Mouse (Mus musculus) stomach, embryonic 14.5 days (tissue): ENCODE results near the gene Ifnz. TPM values are rescaled to one million over a fixed set of nuclear protein-coding genes. Genes with fewer than 3 reads are reported as not detected.
"Not testable (repeated sequence)": the region's sequence is repeated elsewhere in the genome, so short reads cannot be mapped to it uniquely, and the experiment has no call there.

ENCODE experiments used
- ATAC-seq: fragments of 200-750 bp; cut with Nextera tagmentation; 2 replicates; pipeline ENCODE4 v1.8.0; 2017; ENCODE audit warnings: low read depth, moderate TSS enrichment; ENCODE audit not compliant: insufficient number of reproducible peaks, insufficient read depth, low FRiP score
- H3K27ac ChIP-seq: fragments of 300-500 bp; sonication (generic); 2 replicates; pipeline ENCODE4 v1.5.1; 2014; ENCODE audit warnings: mild to moderate bottlenecking, low read length, moderate library complexity, mixed read lengths
- H3K27me3 ChIP-seq: fragments of 300-500 bp; sonication (generic); 2 replicates; pipeline ENCODE4 v1.6.1; 2014; ENCODE audit warnings: low read length, control low read depth, mixed read lengths; ENCODE audit not compliant: control insufficient read depth, insufficient read depth
- H3K36me3 ChIP-seq: fragments of 300-500 bp; sonication (generic); 2 replicates; pipeline ENCODE4 v1.6.1; 2014; ENCODE audit warnings: mild to moderate bottlenecking, control low read depth, low read length, moderate library complexity, mixed read lengths; ENCODE audit not compliant: control insufficient read depth, insufficient read depth
- H3K4me1 ChIP-seq: fragments of 300-500 bp; sonication (generic); 2 replicates; pipeline ENCODE4 v1.6.1; 2014; ENCODE audit warnings: low read length, control low read depth, mixed read lengths; ENCODE audit not compliant: control insufficient read depth, insufficient read depth
- H3K4me2 ChIP-seq: fragments of 300-500 bp; sonication (generic); replicated peaks from 2 replicates; pipeline ENCODE4 v1.6.1; 2014; ENCODE audit warnings: low read depth, low read length, control low read depth
- H3K4me3 ChIP-seq: fragments of 300-500 bp; sonication (generic); 2 replicates; pipeline ENCODE4 v1.5.1; 2014; ENCODE audit warnings: low read depth, low read length, control low read depth
- H3K9ac ChIP-seq: fragments of 300-500 bp; sonication (generic); replicated peaks from 2 replicates; pipeline ENCODE4 v1.6.1; 2014; ENCODE audit warnings: low read depth, mild to moderate bottlenecking, control low read depth, low read length, moderate library complexity, mixed read lengths
- H3K9me3 ChIP-seq: fragments of 300-500 bp; sonication (generic); 2 replicates; pipeline ENCODE4 v1.6.1; 2016; ENCODE audit warnings: low read depth, low read length, control low read depth; ENCODE audit not compliant: control insufficient read depth
- WGBS: fragments of 180-500 bp; shearing (Covaris S2); extraction: QIAGEN DNeasy Blood & Tissue Kit; methylation state at CpG from one replicate; pipeline ENCODE4 v1.1.7; 2014; 5-methylcytosine and 5-hydroxymethylcytosine counted together
- polyA plus RNA-seq: library from polyadenylated mRNA; unstranded; fragments of >200 nt; fragmentation: Nextera tagmentation; extraction: Ambion mirVana; gene quantifications from 2 replicates; pipeline ENCODE4 v1.2.1, GENCODE M21; 2014

The Ifnz gene
- polyA plus RNA-seq, 1 experiment from 2014 or later = not detected

- H3K9ac ChIP-seq, H3K27ac ChIP-seq, H3K27me3 ChIP-seq, H3K9me3 ChIP-seq, ATAC-seq, H3K4me2 ChIP-seq, H3K36me3 ChIP-seq, H3K4me1 ChIP-seq, H3K4me3 ChIP-seq: not testable (repeated sequence)
- WGBS = no CpG with 5 or more reads among the region's 32 CpGs
These were observed 8.4 kb upstream of the Ifnz start, which contains the start of gene Gm13290 for GRCm38 (mm10) chr4:88773534-88773933. Gene Gm13290 (plus strand): TSS chr4:88773834.

GRCm38 (mm10) chr4:88776622-88777021 lies 5.3 kb upstream of the Ifnz start, which contains the start of gene Gm13289:
Gene Gm13289 (plus strand): TSS chr4:88776922.
- H3K27ac ChIP-seq, H3K4me1 ChIP-seq, H3K4me3 ChIP-seq, ATAC-seq, H3K4me2 ChIP-seq, H3K9me3 ChIP-seq, H3K9ac ChIP-seq, H3K27me3 ChIP-seq, H3K36me3 ChIP-seq: not testable (repeated sequence)
- WGBS = no CpG with 5 or more reads among the region's 29 CpGs

DNA sequence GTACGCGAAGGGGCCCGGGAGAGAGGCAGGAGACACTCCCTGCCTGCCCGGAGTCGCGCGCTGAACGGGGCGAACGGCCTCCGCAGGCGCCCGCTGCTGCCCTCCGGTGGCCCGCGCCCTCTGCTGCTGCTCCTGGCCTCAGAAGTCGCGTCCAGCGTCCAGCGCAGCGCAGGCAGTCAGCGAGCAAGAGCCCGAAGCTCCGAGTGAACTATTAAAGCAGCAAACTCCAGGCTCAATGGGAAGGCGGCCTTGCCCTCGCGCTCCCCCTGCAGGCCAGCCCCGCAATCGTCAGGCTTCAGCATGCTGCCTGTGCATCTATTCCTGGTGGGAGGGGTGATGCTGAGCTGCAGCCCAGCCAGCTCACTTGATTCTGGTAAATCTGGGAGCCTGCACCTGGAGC lies 2.4 kb upstream of the Ifnz start, which contains the start of gene Gm13272:
Gm13272 (plus strand) TSS at position 301 of the 400 bp plus-strand sequence.
- not testable (repeated sequence) for H3K9me3 ChIP-seq, H3K4me3 ChIP-seq, H3K4me2 ChIP-seq, ATAC-seq, H3K27ac ChIP-seq, H3K36me3 ChIP-seq, H3K4me1 ChIP-seq, H3K27me3 ChIP-seq, H3K9ac ChIP-seq
- WGBS = no CpG with 5 or more reads among the region's 29 CpGs

GRCm38 (mm10) chr4:88780320-88780719 lies 1.6 kb upstream of the Ifnz start:
- not testable (repeated sequence) for H3K9me3 ChIP-seq, ATAC-seq, H3K27ac ChIP-seq, H3K4me2 ChIP-seq, H3K9ac ChIP-seq, H3K4me1 ChIP-seq, H3K36me3 ChIP-seq, H3K27me3 ChIP-seq, H3K4me3 ChIP-seq
- WGBS = 47% methylated on average over 15 of the region's 18 CpGs

GRCm38 (mm10) chr4:88782335-88782734 lies 404 bp downstream of the Ifnz start:
- H3K4me3 ChIP-seq, H3K9ac ChIP-seq, ATAC-seq, H3K9me3 ChIP-seq, H3K27me3 ChIP-seq, H3K36me3 ChIP-seq, H3K4me1 ChIP-seq, H3K27ac ChIP-seq: not testable (repeated sequence)
- H3K4me2 ChIP-seq = 0 out of 2 replicates have a peak overlapping the region, but pooled peaks have one; percentile 18
- WGBS = 0% methylated on average over 3 of the region's 31 CpGs

- no CpG with 5 or more reads among the region's 27 CpGs for WGBS
- H3K36me3 ChIP-seq, H3K9ac ChIP-seq, H3K4me1 ChIP-seq, H3K27me3 ChIP-seq, ATAC-seq, H3K27ac ChIP-seq, H3K4me2 ChIP-seq, H3K4me3 ChIP-seq, H3K9me3 ChIP-seq: not testable (repeated sequence)
These were observed 3.5 kb downstream of the Ifnz start, which contains the start of gene Gm13276 for GRCm38 (mm10) chr4:88785409-88785808. Gene Gm13276 (plus strand): TSS chr4:88785709.

DNA sequence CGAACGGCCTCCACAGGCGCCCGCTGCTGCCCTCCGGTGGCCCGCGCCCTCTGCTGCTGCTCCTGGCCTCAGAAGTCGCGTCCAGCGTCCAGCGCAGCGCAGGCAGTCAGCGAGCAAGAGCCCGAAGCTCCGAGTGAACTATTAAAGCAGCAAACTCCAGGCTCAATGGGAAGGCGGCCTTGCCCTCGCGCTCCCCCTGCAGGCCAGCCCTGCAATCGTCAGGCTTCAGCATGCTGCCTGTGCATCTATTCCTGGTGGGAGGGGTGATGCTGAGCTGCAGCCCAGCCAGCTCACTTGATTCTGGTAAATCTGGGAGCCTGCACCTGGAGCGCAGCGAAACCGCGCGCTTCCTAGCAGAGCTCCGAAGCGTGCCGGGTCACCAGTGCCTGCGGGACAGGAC lies 6.5 kb downstream of the Ifnz start, which contains the start of gene Gm13277:
Gm13277 (plus strand) TSS at position 231 of the 400 bp plus-strand sequence.
- H3K9ac ChIP-seq, H3K27ac ChIP-seq, H3K36me3 ChIP-seq, H3K4me1 ChIP-seq, H3K27me3 ChIP-seq, H3K4me3 ChIP-seq, ATAC-seq, H3K4me2 ChIP-seq, H3K9me3 ChIP-seq: not testable (repeated sequence)
- 0% methylated on average over 4 of the region's 28 CpGs for WGBS

DNA sequence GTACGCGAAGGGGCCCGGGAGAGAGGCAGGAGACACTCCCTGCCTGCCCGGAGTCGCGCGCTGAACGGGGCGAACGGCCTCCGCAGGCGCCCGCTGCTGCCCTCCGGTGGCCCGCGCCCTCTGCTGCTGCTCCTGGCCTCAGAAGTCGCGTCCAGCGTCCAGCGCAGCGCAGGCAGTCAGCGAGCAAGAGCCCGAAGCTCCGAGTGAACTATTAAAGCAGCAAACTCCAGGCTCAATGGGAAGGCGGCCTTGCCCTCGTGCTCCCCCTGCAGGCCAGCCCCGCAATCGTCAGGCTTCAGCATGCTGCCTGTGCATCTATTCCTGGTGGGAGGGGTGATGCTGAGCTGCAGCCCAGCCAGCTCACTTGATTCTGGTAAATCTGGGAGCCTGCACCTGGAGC lies 9.3 kb downstream of the Ifnz start, which contains the start of gene Gm13278:
Gm13278 (plus strand) TSS at position 301 of the 400 bp plus-strand sequence.
- not testable (repeated sequence) for ATAC-seq, H3K27ac ChIP-seq, H3K9me3 ChIP-seq, H3K4me1 ChIP-seq, H3K9ac ChIP-seq, H3K4me3 ChIP-seq, H3K27me3 ChIP-seq, H3K36me3 ChIP-seq, H3K4me2 ChIP-seq
- no CpG with 5 or more reads among the region's 28 CpGs for WGBS
